Mouse (Mus musculus) liver, embryonic 15.5 days (tissue): ENCODE data around the gene Olfr1110. TPM values are rescaled to one million over a fixed set of nuclear protein-coding genes. Genes with fewer than 3 reads are reported as not detected.
"Not testable (repeated sequence)": the region's sequence is repeated elsewhere in the genome, so short reads cannot be mapped to it uniquely, and the experiment has no call there.

Experiments
- ATAC-seq: fragments of 200-750 bp; cut with Nextera tagmentation; 2 replicates; pipeline ENCODE4 v1.8.0; 2017; ENCODE audit warnings: moderate number of reproducible peaks, mild to moderate bottlenecking, moderate library complexity; ENCODE audit not compliant: insufficient read depth
- H3K27ac ChIP-seq: fragments of 300-500 bp; sonication (generic); replicated peaks from 2 replicates; pipeline ENCODE4 v1.5.1; 2015; ENCODE audit warnings: mild to moderate bottlenecking, inconsistent platforms
- H3K27me3 ChIP-seq: fragments of 300-500 bp; sonication (generic); 2 replicates; pipeline ENCODE4 v1.6.1; 2015; ENCODE audit warnings: mild to moderate bottlenecking, inconsistent platforms
- H3K36me3 ChIP-seq: fragments of 300-500 bp; sonication (generic); replicated peaks from 2 replicates; pipeline ENCODE4 v1.6.1; 2015; ENCODE audit warnings: moderate library complexity, mild to moderate bottlenecking, inconsistent platforms
- H3K4me1 ChIP-seq: fragments of 300-500 bp; sonication (generic); replicated peaks from 2 replicates; pipeline ENCODE4 v1.6.1; 2015; ENCODE audit warnings: inconsistent platforms
- H3K4me2 ChIP-seq: fragments of 300-500 bp; sonication (generic); 2 replicates; pipeline ENCODE4 v1.6.1; 2015; ENCODE audit warnings: moderate library complexity, mild to moderate bottlenecking, inconsistent platforms
- H3K4me3 ChIP-seq: fragments of 300-500 bp; sonication (generic); replicated peaks from 2 replicates; pipeline ENCODE4 v1.5.1; 2015; ENCODE audit warnings: mild to moderate bottlenecking, inconsistent platforms
- H3K9ac ChIP-seq: fragments of 300-500 bp; sonication (generic); 2 replicates; pipeline ENCODE4 v1.6.1; 2015; ENCODE audit warnings: moderate library complexity, mild to moderate bottlenecking, inconsistent platforms
- H3K9me3 ChIP-seq: fragments of 300-500 bp; sonication (generic); replicated peaks from 2 replicates; pipeline ENCODE4 v1.6.1; 2016; ENCODE audit warnings: inconsistent platforms
- WGBS: fragments of 180-500 bp; shearing (Covaris S2); methylation state at CpG from one replicate; pipeline ENCODE4 v1.1.7; 2015; ENCODE audit warnings: mixed read lengths; ENCODE audit not compliant: insufficient replicate concordance; 5-methylcytosine and 5-hydroxymethylcytosine counted together
- polyA plus RNA-seq: library from polyadenylated mRNA; unstranded; fragments of >200 nt; fragmentation: Nextera tagmentation; extraction: Ambion mirVana; gene quantifications from 2 replicates; pipeline ENCODE4 v1.2.1, GENCODE M21; 2015

Olfr1110 gene
- polyA plus RNA-seq: not detected in 2 replicates

- no peak within 1 kb of the TSS for H3K4me2 ChIP-seq
- 42% methylated on average over 1 of the region's 1 CpGs for WGBS
- no peaks in the 10 kb centered on the region for H3K9me3 ChIP-seq
- no peak within 1 kb of the TSS for H3K27ac ChIP-seq
- H3K27me3 ChIP-seq: no peaks in the 10 kb centered on the region
- no peak for ATAC-seq
- no peaks in the 10 kb centered on the region for H3K4me1 ChIP-seq
- H3K4me3 ChIP-seq: no peak within 1 kb of the TSS
- H3K36me3 ChIP-seq: no peaks in the 10 kb centered on the region
- H3K9ac ChIP-seq: no peak within 1 kb of the TSS
Observed at GRCm38 (mm10) chr2:87140200-87140599, at the start of gene Olfr1110. Olfr1110 (minus strand) TSS chr2:87140300.

GRCm38 (mm10) chr2:87187498-87187897 is 47.4 kb upstream of the Olfr1110 start, which contains the start of gene Olfr1112:
Olfr1112 (plus strand) TSS chr2:87187798.
- WGBS: 51% methylated on average over 1 of the region's 1 CpGs
- no peak within 1 kb of the TSS for H3K4me3 ChIP-seq
- H3K4me1 ChIP-seq: no peaks in the 10 kb centered on the region
- H3K9ac ChIP-seq: no peak within 1 kb of the TSS
- no peak within 1 kb of the TSS for H3K27ac ChIP-seq
- ATAC-seq: no peak
- H3K36me3 ChIP-seq: no peaks in the 10 kb centered on the region
- no peaks in the 10 kb centered on the region for H3K27me3 ChIP-seq
- H3K4me2 ChIP-seq: no peak within 1 kb of the TSS
- no peaks in the 10 kb centered on the region for H3K9me3 ChIP-seq

- ATAC-seq, H3K4me2 ChIP-seq, H3K27ac ChIP-seq, H3K4me1 ChIP-seq, H3K4me3 ChIP-seq, H3K9ac ChIP-seq, H3K36me3 ChIP-seq, H3K9me3 ChIP-seq, H3K27me3 ChIP-seq: not testable (repeated sequence)
- WGBS: 52% methylated on average over 2 of the region's 2 CpGs
Observed at GRCm38 (mm10) chr2:87167731-87168130, 27.6 kb upstream of the Olfr1110 start.

GRCm38 (mm10) chr2:87152524-87152923 is 12.4 kb upstream of the Olfr1110 start, which contains the start of gene Olfr1111:
Olfr1111 (minus strand) TSS chr2:87152624.
- Histone ChIP-seq H3K4me3 (no peak within 1 kb of the TSS), H3K9ac (no peak within 1 kb of the TSS), H3K4me1 (no peaks in the 10 kb centered on the region), H3K36me3 (no peaks in the 10 kb centered on the region), H3K9me3 (no peaks in the 10 kb centered on the region), H3K4me2 (no peak within 1 kb of the TSS), H3K27me3 (no peaks in the 10 kb centered on the region), H3K27ac (no peak within 1 kb of the TSS)
- ATAC-seq: no peak

- no peaks in the 10 kb centered on the region for H3K9me3 ChIP-seq
- H3K4me1 ChIP-seq: no peaks in the 10 kb centered on the region
- no peaks in the 10 kb centered on the region for H3K27me3 ChIP-seq
- H3K9ac ChIP-seq: no peak within 1 kb of the TSS
- no peak within 1 kb of the TSS for H3K27ac ChIP-seq
- no peak within 1 kb of the TSS for H3K4me3 ChIP-seq
- ATAC-seq: no peak
- H3K4me2 ChIP-seq: no peak within 1 kb of the TSS
- H3K36me3 ChIP-seq: no peaks in the 10 kb centered on the region
Observed at GRCm38 (mm10) chr2:87114467-87114866, 25.6 kb downstream of the Olfr1110 start, which contains the start of gene Olfr259. Olfr259 (minus strand) TSS chr2:87114567.

- Histone ChIP-seq H3K4me1 (no peaks in the 10 kb centered on the region), H3K4me3 (no peak within 1 kb of the TSS), H3K4me2 (no peak within 1 kb of the TSS), H3K27me3 (no peaks in the 10 kb centered on the region), H3K9ac (no peak within 1 kb of the TSS), H3K9me3 (no peaks in the 10 kb centered on the region), H3K27ac (no peak within 1 kb of the TSS), H3K36me3 (no peaks in the 10 kb centered on the region)
- WGBS: 44% methylated on average over 1 of the region's 1 CpGs
- no peak for ATAC-seq
Observed at GRCm38 (mm10) chr2:87095908-87096307, 44.2 kb downstream of the Olfr1110 start, which contains the start of gene Olfr1109. Olfr1109 (minus strand) TSS chr2:87096008.

Other genes with a start within 250 kb of the Olfr1110 start
- not detected in 2 replicates for gene Olfr1097, start 248.1 kb downstream of the Olfr1110 start, polyA plus RNA-seq
- not detected in 2 replicates for gene Olfr1098, start 215.8 kb downstream of the Olfr1110 start, polyA plus RNA-seq
- not detected in 2 replicates for gene Olfr1099, start 179.6 kb downstream of the Olfr1110 start, polyA plus RNA-seq
- gene Olfr1100, start 160.3 kb downstream of the Olfr1110 start, polyA plus RNA-seq: not detected in 2 replicates
- not detected in 2 replicates for gene Olfr1101, start 149.1 kb downstream of the Olfr1110 start, polyA plus RNA-seq
- not detected in 2 replicates for gene Olfr1102, start 141.9 kb downstream of the Olfr1110 start, polyA plus RNA-seq
- gene Olfr1104, start 113.2 kb downstream of the Olfr1110 start, polyA plus RNA-seq: not detected in 2 replicates
- gene Olfr1105, start 103.8 kb downstream of the Olfr1110 start, polyA plus RNA-seq: not detected in 2 replicates
- gene Olfr1106, start 88.0 kb downstream of the Olfr1110 start, polyA plus RNA-seq: not detected in 2 replicates
- not detected in 2 replicates for gene Olfr1107, start 64.5 kb downstream of the Olfr1110 start, polyA plus RNA-seq
- not detected in 2 replicates for gene Olfr1109, start 44.3 kb downstream of the Olfr1110 start, polyA plus RNA-seq
- gene Olfr259, start 25.7 kb downstream of the Olfr1110 start, polyA plus RNA-seq: not detected in 2 replicates
- gene Olfr1111, start 12.3 kb upstream of the Olfr1110 start, polyA plus RNA-seq: not detected in 2 replicates
- gene Olfr1112, start 47.5 kb upstream of the Olfr1110 start, polyA plus RNA-seq: not detected in 2 replicates
- gene Olfr1113, start 68.7 kb upstream of the Olfr1110 start, polyA plus RNA-seq: not detected in 2 replicates
- not detected in 2 replicates for gene Olfr1115, start 107.7 kb upstream of the Olfr1110 start, polyA plus RNA-seq
- not detected in 2 replicates for gene Olfr1116, start 127.2 kb upstream of the Olfr1110 start, polyA plus RNA-seq
- gene Olfr1118, start 167.3 kb upstream of the Olfr1110 start, polyA plus RNA-seq: not detected in 2 replicates
- gene Olfr1120, start 214.5 kb upstream of the Olfr1110 start, polyA plus RNA-seq: not detected in 2 replicates
- gene Olfr1121, start 229.6 kb upstream of the Olfr1110 start, polyA plus RNA-seq: not detected in 2 replicates
- not detected in 2 replicates for gene Olfr1122, start 245.5 kb upstream of the Olfr1110 start, polyA plus RNA-seq